Mouse (Mus musculus) forebrain, embryonic 16.5 days (tissue): ENCODE data around the gene Lingo1. TPM values are rescaled to one million over a fixed set of nuclear protein-coding genes. Genes with fewer than 3 reads are reported as not detected.

Source experiments
- ATAC-seq: fragments of 200-750 bp; cut with Nextera tagmentation; 2 replicates; pipeline ENCODE4 v1.8.0; 2017; ENCODE audit warnings: mild to moderate bottlenecking, moderate library complexity
- H3K27ac ChIP-seq: fragments of 300-500 bp; sonication (generic); 2 replicates; pipeline ENCODE4 v1.5.1; 2014; ENCODE audit warnings: low read length, control low read depth
- H3K27me3 ChIP-seq: fragments of 300-500 bp; sonication (generic); replicated peaks from 2 replicates; pipeline ENCODE4 v1.6.1; 2014; ENCODE audit warnings: low read length; ENCODE audit not compliant: control insufficient read depth, insufficient read depth
- H3K36me3 ChIP-seq: fragments of 300-500 bp; sonication (generic); 2 replicates; pipeline ENCODE4 v1.6.1; 2014; ENCODE audit not compliant: control insufficient read depth, insufficient read depth
- H3K4me1 ChIP-seq: fragments of 300-500 bp; sonication (generic); replicated peaks from 2 replicates; pipeline ENCODE4 v1.6.1; 2014; ENCODE audit warnings: low read length; ENCODE audit not compliant: control insufficient read depth, insufficient read depth
- H3K4me2 ChIP-seq: fragments of 300-500 bp; sonication (generic); 2 replicates; pipeline ENCODE4 v1.6.1; 2014; ENCODE audit warnings: mild to moderate bottlenecking, low read length, control low read depth
- H3K4me3 ChIP-seq: fragments of 300-500 bp; sonication (generic); replicated peaks from 2 replicates; pipeline ENCODE4 v1.5.1; 2014; ENCODE audit warnings: mild to moderate bottlenecking, low read length, control low read depth
- H3K9ac ChIP-seq: fragments of 300-500 bp; sonication (generic); replicated peaks from 2 replicates; pipeline ENCODE4 v1.6.1; 2014; ENCODE audit warnings: low read depth, low read length, control low read depth
- H3K9me3 ChIP-seq: fragments of 300-500 bp; sonication (generic); 2 replicates; pipeline ENCODE4 v1.6.1; 2016; ENCODE audit warnings: low read length; ENCODE audit not compliant: control insufficient read depth
- WGBS: fragments of 180-500 bp; shearing (Covaris S2); extraction: QIAGEN DNeasy Blood & Tissue Kit; methylation state at CpG from one replicate; pipeline ENCODE4 v1.1.7; 2014; 5-methylcytosine and 5-hydroxymethylcytosine counted together
- polyA plus RNA-seq: library from polyadenylated mRNA; unstranded; fragments of >200 nt; fragmentation: Nextera tagmentation; extraction: Ambion mirVana; gene quantifications from 2 replicates; pipeline ENCODE4 v1.2.1, GENCODE M21; 2015

The Lingo1 gene
- polyA plus RNA-seq, 1 experiment from 2014 or later = 45.0 TPM

DNA sequence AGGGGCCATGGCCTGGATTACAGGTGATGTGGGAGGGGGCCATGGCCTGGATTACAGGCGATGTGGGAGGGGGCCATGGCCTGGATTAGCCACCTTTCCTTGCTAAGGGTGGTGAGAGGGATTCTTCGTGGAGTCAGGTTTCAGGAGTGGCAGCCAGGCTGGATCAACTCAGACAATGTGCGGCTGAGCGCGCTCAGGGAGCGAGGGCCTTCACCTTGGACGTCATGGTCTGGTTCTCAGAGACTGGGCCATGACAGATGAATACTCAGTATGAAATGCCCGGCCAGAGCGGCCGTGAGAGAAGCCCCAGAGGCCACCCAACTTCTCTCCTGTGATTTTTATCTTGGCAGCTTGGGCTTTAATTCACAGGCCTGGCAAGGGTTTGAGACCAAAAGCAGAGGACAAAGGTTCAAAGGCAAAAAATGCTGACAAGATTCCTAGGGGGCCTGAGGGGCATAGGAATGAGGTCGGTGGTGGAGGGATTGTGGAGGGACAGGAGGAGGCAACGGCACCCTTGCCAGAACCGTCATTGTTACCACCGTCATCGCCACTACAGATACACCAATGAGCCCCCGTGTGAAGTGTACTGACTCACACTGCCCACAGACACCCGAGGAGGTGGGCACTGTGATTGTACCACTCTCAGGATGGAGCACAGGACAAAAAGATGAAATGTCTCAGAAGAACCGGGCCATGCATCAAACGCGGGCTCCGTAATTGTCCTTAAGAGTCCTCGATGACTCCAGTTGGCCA lies 117.2 kb downstream of the Lingo1 start:
- Histone ChIP-seq H3K9ac (no peak overlapping the region), H3K4me2 (no peak overlapping the region), H3K27ac (no peak overlapping the region), H3K9me3 (no peaks in the 10 kb centered on the region), H3K27me3 (no peaks in the 10 kb centered on the region), H3K4me3 (no peak overlapping the region), H3K36me3 (no peaks in the 10 kb centered on the region), H3K4me1 (peaks cover 5% of the 10 kb centered on the region; the same call in 1 of the 2 replicates)
- no peak for ATAC-seq
- WGBS = 87% methylated on average over 22 of the region's 22 CpGs

DNA sequence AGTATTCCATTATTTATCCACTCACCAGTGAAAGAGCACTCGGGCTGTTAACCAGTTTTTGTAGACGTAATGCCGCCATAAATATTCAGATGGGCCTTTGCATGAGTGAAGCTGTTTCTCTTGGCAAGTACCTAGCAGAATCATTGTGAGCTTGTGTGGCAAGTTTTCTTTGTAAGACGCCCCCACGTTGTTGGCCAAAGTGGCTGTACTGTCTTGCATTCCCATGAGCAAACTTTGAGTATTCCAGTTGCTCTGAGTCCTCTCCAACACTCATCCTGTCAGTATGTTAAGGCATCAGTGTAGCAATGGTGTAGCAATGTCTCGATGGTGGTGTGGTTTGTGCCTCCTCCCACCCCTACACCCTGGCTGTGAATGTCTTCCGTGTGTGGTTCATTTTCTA lies 120.6 kb downstream of the Lingo1 start:
- ATAC-seq = no peak
- Histone ChIP-seq H3K9me3 (no peaks in the 10 kb centered on the region), H3K4me2 (no peak overlapping the region), H3K27ac (no peak overlapping the region), H3K4me1 (peaks cover 3% of the 10 kb centered on the region; the same call in 1 of the 2 replicates), H3K36me3 (no peaks in the 10 kb centered on the region), H3K9ac (no peak overlapping the region), H3K27me3 (no peaks in the 10 kb centered on the region), H3K4me3 (no peak overlapping the region)
- WGBS = 86% methylated on average over 7 of the region's 7 CpGs

DNA sequence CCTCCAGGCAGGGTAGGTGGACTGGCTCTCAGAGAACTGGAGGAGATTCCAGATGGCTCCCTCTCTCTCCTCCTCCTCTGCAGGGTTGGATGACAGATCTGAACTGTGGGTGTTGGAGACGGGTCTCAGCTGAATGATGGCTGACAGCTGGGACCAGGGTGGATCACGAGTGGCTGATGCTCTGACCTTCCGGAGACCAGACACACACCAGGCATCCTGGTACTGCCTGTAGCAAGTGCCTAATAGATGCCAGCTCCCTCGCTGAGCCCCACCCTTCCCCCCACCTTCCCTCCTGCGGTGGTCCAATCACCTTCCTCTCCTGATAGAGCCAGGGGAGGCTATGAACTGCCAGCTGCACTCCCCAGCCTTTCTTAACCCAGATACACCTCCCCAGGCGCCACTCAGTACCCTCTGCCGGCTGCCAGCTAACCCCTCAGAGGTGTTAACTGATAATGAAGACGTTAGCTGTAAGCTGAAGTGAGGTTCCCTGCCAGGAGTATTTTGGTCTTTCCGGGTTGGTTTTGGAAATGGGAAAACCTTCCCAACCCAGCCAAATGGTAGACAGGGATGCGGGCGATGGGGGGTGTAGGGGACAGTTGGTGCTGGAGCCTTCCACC lies 126.6 kb downstream of the Lingo1 start:
- ATAC-seq = no peak
- H3K4me2 ChIP-seq = no peak overlapping the region
- H3K4me3 ChIP-seq = no peak overlapping the region
- H3K9ac ChIP-seq = no peak overlapping the region
- H3K4me1 ChIP-seq = 0 out of 2 replicates have a peak, but pooled peaks cover 7% of the 10 kb centered on the region
- H3K27me3 ChIP-seq = no peaks in the 10 kb centered on the region
- H3K9me3 ChIP-seq = no peaks in the 10 kb centered on the region
- H3K27ac ChIP-seq = no peak overlapping the region
- 38% methylated on average over 11 of the region's 11 CpGs for WGBS
- no peaks in the 10 kb centered on the region for H3K36me3 ChIP-seq

DNA sequence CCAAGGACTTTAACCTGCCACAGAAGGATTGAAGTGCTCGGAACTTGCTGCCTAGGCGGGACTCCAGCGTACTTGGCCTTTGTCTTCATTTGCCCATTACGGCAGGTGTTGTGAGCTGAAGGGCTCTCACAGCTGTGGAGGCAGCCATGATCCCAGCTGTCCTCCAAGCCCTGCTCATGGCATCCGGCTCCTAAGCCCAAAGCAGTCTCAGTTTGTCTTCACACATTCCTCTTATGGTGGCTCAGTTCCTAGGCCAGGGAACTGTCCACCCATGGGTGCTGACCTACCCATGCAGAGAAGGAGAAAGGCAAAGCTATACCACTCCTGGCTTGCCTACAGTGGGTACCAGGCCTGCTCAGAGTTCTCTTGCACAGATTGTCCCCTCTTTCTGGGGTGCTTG lies 132.1 kb downstream of the Lingo1 start:
- Histone ChIP-seq H3K36me3 (no peaks in the 10 kb centered on the region), H3K4me3 (no peak overlapping the region), H3K9ac (no peak overlapping the region), H3K4me1 (peaks cover 14% of the 10 kb centered on the region), H3K27me3 (no peaks in the 10 kb centered on the region), H3K9me3 (no peaks in the 10 kb centered on the region), H3K4me2 (no peak overlapping the region), H3K27ac (no peak overlapping the region)
- 77% methylated on average over 5 of the region's 5 CpGs for WGBS
- no peak for ATAC-seq

DNA sequence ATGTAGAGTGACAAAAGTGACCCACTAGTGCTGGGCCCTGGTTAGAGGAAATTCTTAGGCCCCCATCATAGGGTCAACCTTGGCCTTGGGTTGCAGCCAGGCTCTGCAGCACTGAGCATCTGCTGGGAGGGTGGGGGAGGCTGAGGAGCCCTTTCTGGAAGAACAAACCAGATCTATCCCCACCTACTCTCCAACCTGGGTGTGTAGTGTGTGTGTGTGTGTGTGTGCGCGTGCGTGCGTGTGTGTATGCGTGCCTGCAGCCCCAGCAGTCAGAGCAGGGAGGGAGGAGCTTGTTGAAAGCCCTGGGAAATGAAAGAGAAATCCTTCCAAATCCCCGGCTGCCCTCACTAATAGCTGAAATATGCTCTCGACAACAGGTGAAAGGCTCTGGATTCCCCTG lies 133.3 kb downstream of the Lingo1 start:
- Histone ChIP-seq H3K27ac (0 out of 2 replicates have a peak overlapping the region, but pooled peaks have one; percentile 24), H3K9me3 (no peaks in the 10 kb centered on the region), H3K36me3 (no peaks in the 10 kb centered on the region), H3K4me3 (no peak overlapping the region), H3K4me1 (peaks cover 20% of the 10 kb centered on the region), H3K27me3 (no peaks in the 10 kb centered on the region), H3K4me2 (no peak overlapping the region), H3K9ac (no peak overlapping the region)
- 67% methylated on average over 7 of the region's 7 CpGs for WGBS
- ATAC-seq = no peak

DNA sequence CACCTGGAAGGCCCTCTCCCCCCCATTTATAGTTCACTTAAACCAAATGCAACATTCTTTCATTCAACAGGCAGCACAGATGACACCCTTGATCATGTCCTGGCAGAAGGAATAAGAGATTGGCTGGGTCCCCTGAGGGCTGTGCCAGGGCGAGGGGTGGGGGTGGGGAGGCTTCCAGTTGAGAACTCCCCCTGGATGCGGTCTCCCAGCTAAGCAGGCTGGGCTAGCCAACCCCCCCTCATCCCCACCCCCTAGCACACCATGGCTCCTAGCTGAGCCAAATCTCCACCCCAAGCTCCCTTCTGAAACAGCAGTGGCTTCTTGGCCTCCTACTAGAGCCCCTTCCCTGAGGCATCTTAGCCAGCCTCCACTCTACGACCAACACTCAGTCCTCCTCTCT lies 133.9 kb downstream of the Lingo1 start:
- H3K27me3 ChIP-seq = no peaks in the 10 kb centered on the region
- H3K9me3 ChIP-seq = no peaks in the 10 kb centered on the region
- H3K9ac ChIP-seq = no peak overlapping the region
- no peaks in the 10 kb centered on the region for H3K36me3 ChIP-seq
- 0 out of 2 replicates have a peak overlapping the region, but pooled peaks have one; percentile 24 for H3K27ac ChIP-seq
- peak; percentile 45 for ATAC-seq
- H3K4me3 ChIP-seq = no peak overlapping the region
- peaks cover 25% of the 10 kb centered on the region for H3K4me1 ChIP-seq
- no peak overlapping the region for H3K4me2 ChIP-seq
- WGBS = 66% methylated on average over 3 of the region's 3 CpGs

DNA sequence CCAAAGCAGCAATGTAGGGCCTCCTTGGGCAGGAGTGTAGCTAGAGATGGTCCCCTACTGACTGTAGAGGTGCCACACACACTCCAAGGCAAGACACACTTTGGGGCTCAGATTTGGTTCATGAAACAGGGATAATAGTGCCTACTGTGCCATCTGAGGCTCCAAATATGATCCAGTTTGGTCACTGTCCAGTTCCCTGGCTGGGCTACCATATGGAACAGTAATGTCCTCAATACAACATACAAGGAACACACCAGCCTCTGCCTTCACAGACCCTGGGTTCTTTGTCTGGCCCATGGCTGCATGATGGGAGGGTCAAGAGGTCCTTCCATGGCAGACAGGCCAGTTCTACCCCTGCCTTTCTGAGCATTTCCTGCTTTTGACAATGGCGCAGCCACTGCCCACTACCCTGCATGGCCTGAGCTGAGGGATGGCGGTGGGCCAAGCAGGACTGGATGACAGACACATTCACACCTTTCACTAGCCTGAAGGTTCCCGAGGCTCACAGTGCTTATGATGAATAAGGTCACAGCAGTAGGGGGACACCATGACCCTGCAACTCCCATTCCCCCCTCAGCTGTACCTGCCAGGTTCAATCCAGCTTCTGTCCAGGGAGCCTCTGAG lies 134.9 kb downstream of the Lingo1 start:
- H3K36me3 ChIP-seq = no peaks in the 10 kb centered on the region
- H3K4me1 ChIP-seq = peaks cover 36% of the 10 kb centered on the region
- H3K27me3 ChIP-seq = no peaks in the 10 kb centered on the region
- H3K4me2 ChIP-seq = no peak overlapping the region
- 82% methylated on average over 3 of the region's 3 CpGs for WGBS
- no peaks in the 10 kb centered on the region for H3K9me3 ChIP-seq
- ATAC-seq = no peak
- H3K4me3 ChIP-seq = no peak overlapping the region
- no peak overlapping the region for H3K27ac ChIP-seq
- no peak overlapping the region for H3K9ac ChIP-seq

DNA sequence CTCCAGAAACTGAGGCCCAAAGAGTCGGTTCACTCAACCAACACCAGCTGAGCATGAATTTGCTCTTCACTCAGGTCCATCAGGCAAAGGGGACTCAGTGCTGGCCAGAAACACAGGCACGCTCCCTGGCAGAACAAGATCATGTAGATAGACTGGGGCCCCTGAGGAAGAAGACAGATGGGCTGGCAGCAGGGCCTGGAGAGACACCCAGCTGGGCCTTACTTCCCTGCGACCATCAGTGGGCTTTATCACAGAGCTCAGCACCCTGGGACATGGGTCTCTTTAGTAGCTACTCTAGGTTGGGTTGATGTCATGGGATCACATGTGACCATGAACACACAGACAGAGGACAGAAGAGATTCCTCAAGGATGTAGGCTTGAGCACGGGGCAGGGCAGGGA lies 137.7 kb downstream of the Lingo1 start:
- WGBS = 83% methylated on average over 4 of the region's 4 CpGs
- Histone ChIP-seq H3K4me1 (peaks cover 48% of the 10 kb centered on the region), H3K4me3 (no peak overlapping the region), H3K36me3 (no peaks in the 10 kb centered on the region), H3K9ac (no peak overlapping the region), H3K27me3 (no peaks in the 10 kb centered on the region), H3K27ac (peak overlapping the region; percentile 75), H3K9me3 (no peaks in the 10 kb centered on the region), H3K4me2 (no peak overlapping the region)
- no peak for ATAC-seq

DNA sequence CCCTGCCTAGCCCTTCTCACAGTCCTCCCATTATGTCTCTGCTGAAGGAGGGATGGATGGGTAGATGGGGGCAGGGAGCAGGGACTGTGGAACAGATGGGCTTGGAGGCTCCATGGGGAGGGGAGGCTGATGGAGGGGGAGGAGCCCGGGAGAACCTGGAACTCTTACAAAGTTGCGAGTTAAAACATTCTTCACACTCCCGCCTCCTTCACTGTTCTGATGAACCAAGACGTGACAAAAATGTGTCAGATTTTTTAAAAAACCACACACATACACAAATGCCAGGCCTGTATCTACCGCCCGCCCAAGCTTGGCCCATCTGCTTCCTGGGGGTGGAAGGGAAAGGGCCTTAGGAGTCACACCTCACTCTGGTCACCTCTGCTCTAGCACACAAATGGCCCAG lies 138.3 kb downstream of the Lingo1 start:
- H3K4me3 ChIP-seq = no peak overlapping the region
- no peaks in the 10 kb centered on the region for H3K36me3 ChIP-seq
- ATAC-seq = peak; percentile 82
- H3K4me2 ChIP-seq = 0 out of 2 replicates have a peak overlapping the region, but pooled peaks have one; percentile 5
- no peaks in the 10 kb centered on the region for H3K27me3 ChIP-seq
- 57% methylated on average over 6 of the region's 6 CpGs for WGBS
- H3K9ac ChIP-seq = no peak overlapping the region
- H3K27ac ChIP-seq = peak overlapping the region; percentile 86
- H3K4me1 ChIP-seq = peaks cover 45% of the 10 kb centered on the region
- no peaks in the 10 kb centered on the region for H3K9me3 ChIP-seq
